Mouse (Mus musculus): ENCODE data around the gene Zfp367. TPM values are rescaled to one million over a fixed set of nuclear protein-coding genes. Genes with fewer than 3 reads are reported as not detected.
A peak's percentile ranks its signal among the peaks of the same experiment; 100 is the strongest.

Gene Zfp367
- polyA plus RNA-seq, 1 experiment = 14.9 TPM

- Histone ChIP-seq H3K4me1 (ENCODE audit: control insufficient read depth, insufficient read depth, insufficient read length, low read length) (no peaks in the 10 kb centered on the region), H3K4me3 (ENCODE audit: insufficient read depth, low read depth, low read length) (no peak overlapping the region), H3K27ac (replicated peaks; ENCODE audit: low read depth, low read length) (no peak overlapping the region)
These were observed 16.7 kb upstream of the Zfp367 start for GRCm38 (mm10) chr13:64169746-64170145.

GRCm38 (mm10) chr13:64163147-64163715 is 10.2 kb upstream of the Zfp367 start:
- Histone ChIP-seq H3K4me3 (ENCODE audit: insufficient read depth, low read depth, low read length) (peak overlapping the region; percentile 73; the same call in 1 of the 2 replicates), H3K4me1 (ENCODE audit: control insufficient read depth, insufficient read depth, insufficient read length, low read length) (no peaks in the 10 kb centered on the region), H3K27ac (replicated peaks; ENCODE audit: low read depth, low read length) (no peak overlapping the region)

- Histone ChIP-seq H3K27ac (replicated peaks; ENCODE audit: low read depth, low read length) (no peak overlapping the region), H3K4me1 (ENCODE audit: control insufficient read depth, insufficient read depth, insufficient read length, low read length) (no peaks in the 10 kb centered on the region), H3K4me3 (ENCODE audit: insufficient read depth, low read depth, low read length) (peak overlapping the region; percentile 73)
These were observed 9.6 kb upstream of the Zfp367 start for GRCm38 (mm10) chr13:64162626-64163025.

- H3K4me3 ChIP-seq (ENCODE audit: insufficient read depth, low read depth, low read length) = peak overlapping the region; percentile 73
- H3K27ac ChIP-seq (replicated peaks; ENCODE audit: low read depth, low read length) = no peak overlapping the region
- H3K4me1 ChIP-seq (ENCODE audit: control insufficient read depth, insufficient read depth, insufficient read length, low read length) = no peaks in the 10 kb centered on the region
These were observed 9.1 kb upstream of the Zfp367 start for GRCm38 (mm10) chr13:64161916-64162611.

- H3K27ac ChIP-seq (replicated peaks; ENCODE audit: low read depth, low read length) = no peak within 1 kb of the TSS
- H3K4me3 ChIP-seq (ENCODE audit: insufficient read depth, low read depth, low read length) = peak within 1 kb of the TSS; percentile 73
- no peaks in the 10 kb centered on the region for H3K4me1 ChIP-seq (ENCODE audit: control insufficient read depth, insufficient read depth, insufficient read length, low read length)
These were observed 8.5 kb upstream of the Zfp367 start, which contains the start of gene Habp4 for GRCm38 (mm10) chr13:64161548-64161915. TSS of gene Habp4 (plus strand) at chr13:64161824.

GRCm38 (mm10) chr13:64156966-64157365 is 4.0 kb upstream of the Zfp367 start:
- H3K4me3 ChIP-seq (ENCODE audit: insufficient read depth, low read depth, low read length) = no peak overlapping the region
- no peak overlapping the region for H3K27ac ChIP-seq (replicated peaks; ENCODE audit: low read depth, low read length)
- H3K4me1 ChIP-seq (ENCODE audit: control insufficient read depth, insufficient read depth, insufficient read length, low read length) = no peaks in the 10 kb centered on the region

GRCm38 (mm10) chr13:64155171-64155571 is 2.2 kb upstream of the Zfp367 start:
- Histone ChIP-seq H3K27ac (replicated peaks; ENCODE audit: low read depth, low read length) (no peak overlapping the region), H3K4me3 (ENCODE audit: insufficient read depth, low read depth, low read length) (no peak overlapping the region), H3K4me1 (ENCODE audit: control insufficient read depth, insufficient read depth, insufficient read length, low read length) (no peaks in the 10 kb centered on the region)

GRCm38 (mm10) chr13:64154651-64155050 is 1.6 kb upstream of the Zfp367 start:
- Histone ChIP-seq H3K4me3 (ENCODE audit: insufficient read depth, low read depth, low read length) (no peak overlapping the region), H3K4me1 (ENCODE audit: control insufficient read depth, insufficient read depth, insufficient read length, low read length) (no peaks in the 10 kb centered on the region), H3K27ac (replicated peaks; ENCODE audit: low read depth, low read length) (no peak overlapping the region)

- 0 out of 2 replicates have a peak overlapping the region, but pooled peaks have one; percentile 8 for H3K27ac ChIP-seq (replicated peaks; ENCODE audit: low read depth, low read length)
- H3K4me3 ChIP-seq (ENCODE audit: insufficient read depth, low read depth, low read length) = peak overlapping the region; percentile 52
- H3K4me1 ChIP-seq (ENCODE audit: control insufficient read depth, insufficient read depth, insufficient read length, low read length) = no peaks in the 10 kb centered on the region
These were observed 807 bp upstream of the Zfp367 start for GRCm38 (mm10) chr13:64153751-64154267.

- no peaks in the 10 kb centered on the region for H3K4me1 ChIP-seq (ENCODE audit: control insufficient read depth, insufficient read depth, insufficient read length, low read length)
- peak overlapping the region; percentile 94 for H3K4me3 ChIP-seq (ENCODE audit: insufficient read depth, low read depth, low read length)
- no peak overlapping the region for H3K27ac ChIP-seq (replicated peaks; ENCODE audit: low read depth, low read length)
These were observed 325 bp downstream of the Zfp367 start for GRCm38 (mm10) chr13:64152671-64153082.

GRCm38 (mm10) chr13:64152241-64152669 is 747 bp downstream of the Zfp367 start:
- H3K27ac ChIP-seq (replicated peaks; ENCODE audit: low read depth, low read length) = peak overlapping the region; percentile 46; the same call in 1 of the 2 replicates
- H3K4me3 ChIP-seq (ENCODE audit: insufficient read depth, low read depth, low read length) = peak overlapping the region; percentile 94
- H3K4me1 ChIP-seq (ENCODE audit: control insufficient read depth, insufficient read depth, insufficient read length, low read length) = no peaks in the 10 kb centered on the region

- no peaks in the 10 kb centered on the region for H3K4me1 ChIP-seq (ENCODE audit: control insufficient read depth, insufficient read depth, insufficient read length, low read length)
- no peak overlapping the region for H3K4me3 ChIP-seq (ENCODE audit: insufficient read depth, low read depth, low read length)
- no peak overlapping the region for H3K27ac ChIP-seq (replicated peaks; ENCODE audit: low read depth, low read length)
These were observed 2.9 kb downstream of the Zfp367 start for GRCm38 (mm10) chr13:64150121-64150520.

GRCm38 (mm10) chr13:64129616-64130375 is 23.2 kb downstream of the Zfp367 start:
- H3K4me1 ChIP-seq (ENCODE audit: control insufficient read depth, insufficient read depth, insufficient read length, low read length) = no peaks in the 10 kb centered on the region
- H3K27ac ChIP-seq (replicated peaks; ENCODE audit: low read depth, low read length) = peak overlapping the region; percentile 80
- H3K4me3 ChIP-seq (ENCODE audit: insufficient read depth, low read depth, low read length) = peak overlapping the region; percentile 94

GRCm38 (mm10) chr13:64128858-64129615 is 24.0 kb downstream of the Zfp367 start, which contains the start of gene Slc35d2:
TSS of gene Slc35d2 (minus strand) at chr13:64129368.
- peak within 1 kb of the TSS; percentile 80 for H3K27ac ChIP-seq (replicated peaks; ENCODE audit: low read depth, low read length)
- peak within 1 kb of the TSS; percentile 94 for H3K4me3 ChIP-seq (ENCODE audit: insufficient read depth, low read depth, low read length)
- no peaks in the 10 kb centered on the region for H3K4me1 ChIP-seq (ENCODE audit: control insufficient read depth, insufficient read depth, insufficient read length, low read length)
